Mouse (Mus musculus) E14TG2a.4 (cell line): ENCODE measurements at regions not wholly inside any gene's neighbourhood (a gene's known extent, or its start where the extent isn't known, plus 50 kb on each side); places are given as distances from the start of the nearest gene placed in this dataset.

Experiments used
- CTCF ChIP-seq: conservative IDR thresholded peaks from 2 replicates; pipeline ENCODE4 v1.5.1; 2014; ENCODE audit warnings: low read length
- POU5F1 ChIP-seq: IDR thresholded peaks from 2 replicates; pipeline ENCODE4 v1.6.1; 2014; ENCODE audit warnings: low read length, borderline replicate concordance

DNA sequence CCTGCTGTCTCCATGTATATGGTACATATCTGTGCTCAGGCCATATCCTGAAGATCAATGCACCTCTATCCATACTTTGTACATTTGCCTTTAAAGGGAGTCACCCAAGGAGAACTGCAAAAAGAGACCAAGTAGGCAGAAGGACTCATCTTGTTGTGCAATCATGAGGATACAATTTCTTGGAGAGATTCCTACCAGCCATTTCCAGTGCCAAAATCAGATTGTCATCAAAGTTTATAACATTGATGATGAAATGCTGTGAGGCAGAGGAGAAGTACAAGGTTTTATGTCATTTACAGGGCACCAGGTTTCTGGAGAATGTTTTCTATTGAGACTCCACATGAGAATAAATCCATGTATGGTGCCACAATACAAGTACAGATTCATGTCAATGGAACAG is 229.5 kb downstream of the Snca start:
- TF ChIP-seq CTCF (no peak), POU5F1 (no peak)
